Mouse (Mus musculus) limb, embryonic 13.5 days (tissue): ENCODE measurements around the gene Ttc23. TPM values are rescaled to one million over a fixed set of nuclear protein-coding genes. Genes with fewer than 3 reads are reported as not detected.

Experiments
- ATAC-seq: fragments of 200-750 bp; cut with Nextera tagmentation; 2 replicates; pipeline ENCODE4 v1.8.0; 2017; ENCODE audit warnings: low read depth, moderate number of reproducible peaks, moderate TSS enrichment; ENCODE audit not compliant: low FRiP score
- H3K27ac ChIP-seq: fragments of 300-500 bp; sonication (generic); 2 replicates; pipeline ENCODE4 v1.5.1; 2015; ENCODE audit warnings: inconsistent platforms, mild to moderate bottlenecking, moderate library complexity
- H3K27me3 ChIP-seq: fragments of 300-500 bp; sonication (generic); 2 replicates; pipeline ENCODE4 v1.6.1; 2015; ENCODE audit warnings: mild to moderate bottlenecking, inconsistent platforms
- H3K36me3 ChIP-seq: fragments of 300-500 bp; sonication (generic); 2 replicates; pipeline ENCODE4 v1.6.1; 2015; ENCODE audit warnings: inconsistent platforms, mild to moderate bottlenecking, moderate library complexity
- H3K4me1 ChIP-seq: fragments of 300-500 bp; sonication (generic); 2 replicates; pipeline ENCODE4 v1.6.1; 2015; ENCODE audit warnings: inconsistent platforms
- H3K4me2 ChIP-seq: fragments of 300-500 bp; sonication (generic); replicated peaks from 2 replicates; pipeline ENCODE4 v1.6.1; 2015; ENCODE audit warnings: inconsistent platforms, mild to moderate bottlenecking, moderate library complexity
- H3K4me3 ChIP-seq: fragments of 300-500 bp; sonication (generic); 2 replicates; pipeline ENCODE4 v1.5.1; 2015; ENCODE audit warnings: moderate library complexity, mild to moderate bottlenecking, inconsistent platforms
- H3K9ac ChIP-seq: fragments of 300-500 bp; sonication (generic); 2 replicates; pipeline ENCODE4 v1.6.1; 2015; ENCODE audit warnings: mild to moderate bottlenecking, inconsistent platforms
- H3K9me3 ChIP-seq: fragments of 300-500 bp; sonication (generic); 2 replicates; pipeline ENCODE4 v1.6.1; 2016; ENCODE audit warnings: inconsistent platforms
- WGBS: fragments of 180-500 bp; shearing (Covaris S2); methylation state at CpG from one replicate; pipeline ENCODE4 v1.1.7; 2015; 5-methylcytosine and 5-hydroxymethylcytosine counted together
- microRNA-seq: library from miRNA; unstranded; fragments of <30 nt; microRNA quantifications from one replicate; pipeline ENCODE4, GENCODE M21; 2016
- polyA plus RNA-seq: library from polyadenylated mRNA; unstranded; fragments of >200 nt; fragmentation: Nextera tagmentation; extraction: Ambion mirVana; gene quantifications from 2 replicates; pipeline ENCODE4 v1.2.1, GENCODE M21; 2015

Gene Ttc23
- polyA plus RNA-seq, 1 experiment from 2014 or later: 58.1 TPM

GRCm38 (mm10) chr7:67793449-67793848 lies 146.2 kb downstream of the Ttc23 start:
- no peaks in the 10 kb centered on the region for H3K36me3 ChIP-seq
- H3K4me1 ChIP-seq: peaks cover 26% of the 10 kb centered on the region
- 52% methylated on average over 7 of the region's 7 CpGs for WGBS
- H3K27me3 ChIP-seq: no peaks in the 10 kb centered on the region
- ATAC-seq: no peak
- H3K9ac ChIP-seq: no peak overlapping the region
- no peak overlapping the region for H3K4me2 ChIP-seq
- H3K27ac ChIP-seq: no peak overlapping the region; the same call in 1 of the 2 replicates
- H3K9me3 ChIP-seq: no peaks in the 10 kb centered on the region
- H3K4me3 ChIP-seq: no peak overlapping the region

- 0 out of 2 replicates have a peak, but pooled peaks cover 2% of the 10 kb centered on the region for H3K27me3 ChIP-seq
- no peak overlapping the region for H3K4me2 ChIP-seq
- WGBS: 28% methylated on average over 8 of the region's 8 CpGs
- H3K4me1 ChIP-seq: peaks cover 20% of the 10 kb centered on the region
- no peak for ATAC-seq
- no peaks in the 10 kb centered on the region for H3K9me3 ChIP-seq
- H3K36me3 ChIP-seq: no peaks in the 10 kb centered on the region
- no peak overlapping the region for H3K27ac ChIP-seq
- H3K4me3 ChIP-seq: no peak overlapping the region
- no peak overlapping the region for H3K9ac ChIP-seq
Observed at GRCm38 (mm10) chr7:67797065-67797464, 149.9 kb downstream of the Ttc23 start.

- peaks cover 13% of the 10 kb centered on the region; the same call in 1 of the 2 replicates for H3K4me1 ChIP-seq
Observed at GRCm38 (mm10) chr7:67798476-67798875, 151.3 kb downstream of the Ttc23 start.

GRCm38 (mm10) chr7:67800547-67800946 lies 153.3 kb downstream of the Ttc23 start:
- Histone ChIP-seq H3K27ac (no peak overlapping the region), H3K4me1 (peaks cover 17% of the 10 kb centered on the region; the same call in 1 of the 2 replicates), H3K9me3 (no peaks in the 10 kb centered on the region), H3K4me2 (no peak overlapping the region), H3K36me3 (no peaks in the 10 kb centered on the region), H3K27me3 (0 out of 2 replicates have a peak, but pooled peaks cover 2% of the 10 kb centered on the region), H3K9ac (no peak overlapping the region), H3K4me3 (no peak overlapping the region)
- no peak for ATAC-seq
- 90% methylated on average over 6 of the region's 6 CpGs for WGBS

More at GRCm38 (mm10) chr7:67798476-67798875, 151.3 kb downstream of the Ttc23 start:
- no peaks in the 10 kb centered on the region for H3K36me3 ChIP-seq
- ATAC-seq: no peak
- 84% methylated on average over 4 of the region's 4 CpGs for WGBS
- H3K4me3 ChIP-seq: no peak overlapping the region
- no peak overlapping the region for H3K4me2 ChIP-seq
- no peak overlapping the region for H3K9ac ChIP-seq
- H3K27ac ChIP-seq: no peak overlapping the region
- H3K9me3 ChIP-seq: no peaks in the 10 kb centered on the region
- H3K27me3 ChIP-seq: 0 out of 2 replicates have a peak, but pooled peaks cover 2% of the 10 kb centered on the region

- 81% methylated on average over 4 of the region's 4 CpGs for WGBS
- H3K4me1 ChIP-seq: peaks cover 17% of the 10 kb centered on the region; the same call in 1 of the 2 replicates
- H3K4me3 ChIP-seq: no peak overlapping the region
- no peak overlapping the region for H3K4me2 ChIP-seq
- no peak for ATAC-seq
- no peaks in the 10 kb centered on the region for H3K36me3 ChIP-seq
- 0 out of 2 replicates have a peak, but pooled peaks cover 2% of the 10 kb centered on the region for H3K27me3 ChIP-seq
- no peaks in the 10 kb centered on the region for H3K9me3 ChIP-seq
- no peak overlapping the region for H3K9ac ChIP-seq
- H3K27ac ChIP-seq: no peak overlapping the region
Observed at GRCm38 (mm10) chr7:67801022-67801421, 153.8 kb downstream of the Ttc23 start.

- peak overlapping the region; percentile 56 for H3K9ac ChIP-seq
- H3K4me1 ChIP-seq: peaks cover 10% of the 10 kb centered on the region; the same call in 1 of the 2 replicates
- no peaks in the 10 kb centered on the region for H3K9me3 ChIP-seq
- H3K4me3 ChIP-seq: peak overlapping the region; percentile 47
- peak; percentile 78; the same call in 1 of the 2 replicates for ATAC-seq
- peak overlapping the region; percentile 71 for H3K4me2 ChIP-seq
- no peaks in the 10 kb centered on the region for H3K36me3 ChIP-seq
- 0 out of 2 replicates have a peak, but pooled peaks cover 2% of the 10 kb centered on the region for H3K27me3 ChIP-seq
- WGBS: 15% methylated on average over 28 of the region's 28 CpGs
- no peak overlapping the region for H3K27ac ChIP-seq
Observed at GRCm38 (mm10) chr7:67803015-67803856, 156.0 kb downstream of the Ttc23 start.

- H3K27ac ChIP-seq: no peak overlapping the region
- no peaks in the 10 kb centered on the region for H3K36me3 ChIP-seq
- 17% methylated on average over 13 of the region's 13 CpGs for WGBS
- H3K4me1 ChIP-seq: peaks cover 10% of the 10 kb centered on the region; the same call in 1 of the 2 replicates
- H3K4me3 ChIP-seq: peak overlapping the region; percentile 47
- H3K9me3 ChIP-seq: no peaks in the 10 kb centered on the region
- 0 out of 2 replicates have a peak, but pooled peaks cover 2% of the 10 kb centered on the region for H3K27me3 ChIP-seq
- H3K9ac ChIP-seq: peak overlapping the region; percentile 56
- peak overlapping the region; percentile 71 for H3K4me2 ChIP-seq
- ATAC-seq: no peak
Observed at GRCm38 (mm10) chr7:67803857-67804215, 156.6 kb downstream of the Ttc23 start.

Small RNAs within 50 kb of the gene (microRNA-seq; reads per million reads assigned to microRNA genes)
- gene Gm23844: not detected

Other genes with a start within 250 kb of the Ttc23 start
- 21.4 and 22.3 TPM in 2 replicates for gene Lrrc28, start 2.1 kb upstream of the Ttc23 start, polyA plus RNA-seq
- 0.93 and 0.98 TPM in 2 replicates for gene Synm, start 112.3 kb downstream of the Ttc23 start, polyA plus RNA-seq